Mouse (Mus musculus): ENCODE data around the gene Dclk1.
A peak's percentile ranks its signal among the peaks of the same experiment; 100 is the strongest.

Dclk1 gene

GRCm38 (mm10) chr3:55337671-55338070 lies 95.5 kb downstream of the Dclk1 start:
- DNase-seq, result no peak

DNA sequence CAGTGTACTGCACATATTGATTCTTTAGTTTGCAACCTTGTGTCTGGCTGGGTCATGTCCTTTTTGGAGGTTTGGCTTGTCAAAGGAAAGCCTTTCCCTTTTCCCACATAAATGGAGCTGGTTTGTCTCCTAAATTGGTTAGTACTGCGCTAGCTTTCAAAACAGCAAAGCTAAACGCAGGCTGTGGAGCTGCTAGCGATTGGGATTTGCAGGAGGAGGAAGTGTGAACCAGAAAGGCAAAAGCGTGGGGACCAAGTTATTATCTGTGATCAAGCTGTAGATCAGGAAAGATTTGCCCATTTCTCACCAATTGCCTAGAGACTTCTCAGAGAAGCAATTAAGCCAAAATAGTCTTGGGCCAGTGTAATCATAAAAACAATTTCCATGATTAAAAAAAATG lies 100.3 kb downstream of the Dclk1 start:
- DNase-seq, result no peak

GRCm38 (mm10) chr3:55347371-55348025 lies 105.3 kb downstream of the Dclk1 start:
- no peak for DNase-seq

DNA sequence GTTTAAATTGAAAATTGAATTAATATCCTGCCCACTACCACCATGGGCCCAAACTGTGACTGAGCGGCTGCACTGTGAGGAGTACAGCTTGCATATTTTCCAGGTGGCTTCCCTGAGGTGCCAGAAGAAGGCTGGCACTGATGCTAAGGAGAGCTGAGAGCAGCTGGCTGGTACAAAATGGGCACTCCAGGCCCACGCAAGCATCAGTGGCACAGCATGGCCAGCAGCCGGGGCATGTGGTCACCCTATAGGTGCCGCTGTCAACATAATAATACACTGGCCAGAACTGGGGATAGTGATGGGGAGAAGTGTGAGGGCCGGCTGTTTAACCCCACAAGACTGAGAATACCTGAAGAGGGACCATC lies 105.8 kb downstream of the Dclk1 start:
- no peak for DNase-seq

- no peak for DNase-seq
These were observed 108.0 kb downstream of the Dclk1 start for GRCm38 (mm10) chr3:55350194-55350593.

- DNase-seq, result no peak
These were observed 109.3 kb downstream of the Dclk1 start for GRCm38 (mm10) chr3:55351281-55352052.

- no peak for DNase-seq
These were observed 110.4 kb downstream of the Dclk1 start for GRCm38 (mm10) chr3:55352529-55352928.

- no peak for DNase-seq
These were observed 111.0 kb downstream of the Dclk1 start for GRCm38 (mm10) chr3:55353169-55353568.

DNA sequence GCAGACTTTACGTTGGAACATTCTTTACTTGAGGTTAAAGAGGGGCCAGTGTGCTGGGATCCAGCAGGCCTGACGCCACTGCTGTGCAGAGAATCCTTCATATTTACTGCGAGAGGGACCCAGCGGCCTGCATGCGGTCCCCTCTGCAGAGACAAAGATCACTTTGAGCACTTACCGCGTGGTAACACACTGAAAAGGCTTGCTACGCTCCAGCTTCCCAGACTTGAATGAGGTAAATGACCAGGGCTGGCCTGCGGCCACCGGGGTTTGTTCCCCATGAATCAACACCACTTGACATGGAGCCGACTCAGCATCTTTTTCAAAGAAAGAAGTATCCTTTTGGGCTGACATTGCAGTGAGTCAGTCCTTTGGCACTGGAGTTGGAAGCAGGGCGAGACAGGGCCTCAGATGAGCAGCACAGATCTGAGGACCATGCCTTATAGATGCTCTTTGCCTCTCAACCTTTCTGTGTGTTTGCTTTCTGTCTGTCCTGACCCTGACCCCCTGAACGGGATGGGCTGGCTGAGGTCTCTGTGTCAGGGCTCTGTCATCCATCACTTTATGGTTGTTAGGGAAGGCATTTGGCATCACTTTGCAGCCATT lies 111.8 kb downstream of the Dclk1 start:
- DNase-seq, result peak; percentile 53

- DNase-seq, result peak; percentile 70
These were observed 112.6 kb downstream of the Dclk1 start for GRCm38 (mm10) chr3:55354765-55355164.

GRCm38 (mm10) chr3:55358486-55358885 lies 116.3 kb downstream of the Dclk1 start:
- DNase-seq, result no peak

DNA sequence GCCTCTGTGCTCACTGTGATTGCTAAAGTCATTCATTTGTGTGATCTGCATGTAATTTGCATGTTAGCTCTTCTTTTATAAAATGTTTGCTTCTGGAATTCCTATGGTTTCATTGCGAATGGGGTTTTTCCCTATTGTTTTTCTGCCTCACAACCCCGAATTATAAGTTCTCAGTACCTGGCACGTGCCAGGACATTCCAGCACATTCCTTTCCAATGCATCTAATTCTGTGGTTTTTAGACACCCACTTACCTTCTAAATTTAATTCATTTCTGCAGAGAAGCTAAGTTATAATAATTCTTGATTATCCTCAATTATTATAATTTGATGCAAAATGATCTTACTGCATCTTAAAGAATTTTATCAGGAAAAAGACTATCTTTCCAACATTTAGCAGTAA lies 118.7 kb downstream of the Dclk1 start:
- no peak for DNase-seq

GRCm38 (mm10) chr3:55367166-55367565 lies 125.0 kb downstream of the Dclk1 start:
- no peak for DNase-seq

- DNase-seq, result no peak
These were observed 127.0 kb downstream of the Dclk1 start for GRCm38 (mm10) chr3:55369156-55369555.

- peak; percentile 46 for DNase-seq
These were observed 131.5 kb downstream of the Dclk1 start for GRCm38 (mm10) chr3:55373689-55374088.

DNA sequence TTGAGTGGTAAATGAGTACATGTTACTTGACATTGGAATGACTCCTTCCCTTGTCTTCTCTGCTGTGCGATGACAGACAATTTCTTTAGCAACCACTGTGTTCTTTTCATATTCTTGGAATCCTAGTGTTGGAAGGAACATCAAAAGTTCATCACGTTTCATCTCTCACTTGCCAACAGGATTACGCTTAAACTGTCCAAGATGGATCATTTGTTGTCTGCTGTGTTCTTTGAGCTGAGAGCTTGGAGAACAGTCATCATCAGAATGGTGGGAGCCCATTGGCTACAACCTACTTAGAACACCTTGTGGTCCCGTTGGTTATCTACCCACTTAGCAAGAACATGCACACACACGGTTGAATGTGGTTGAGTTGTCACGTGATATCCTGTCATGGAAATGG lies 136.4 kb downstream of the Dclk1 start:
- no peak for DNase-seq

DNA sequence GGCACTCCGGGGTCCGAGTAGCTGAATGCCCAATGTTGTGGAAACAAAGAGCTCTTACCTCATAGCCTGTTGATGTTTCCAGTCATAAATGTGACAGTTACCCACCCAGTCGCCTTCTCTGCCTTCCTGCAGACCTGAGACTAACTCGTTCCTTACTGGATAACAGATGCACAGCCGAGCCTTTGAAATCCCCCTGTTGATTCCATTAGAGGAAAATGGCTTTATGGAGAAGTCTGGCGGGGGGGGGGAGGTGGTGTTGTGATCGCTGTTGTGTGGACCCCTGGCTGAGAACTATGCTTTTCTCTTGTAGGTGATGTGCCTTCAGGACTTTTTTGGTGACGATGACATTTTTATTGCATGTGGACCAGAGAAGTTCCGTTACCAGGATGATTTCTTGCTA lies 138.3 kb downstream of the Dclk1 start:
- DNase-seq, result no peak

- peak; percentile 48 for DNase-seq
These were observed 150.4 kb downstream of the Dclk1 start for GRCm38 (mm10) chr3:55392605-55393004.

DNA sequence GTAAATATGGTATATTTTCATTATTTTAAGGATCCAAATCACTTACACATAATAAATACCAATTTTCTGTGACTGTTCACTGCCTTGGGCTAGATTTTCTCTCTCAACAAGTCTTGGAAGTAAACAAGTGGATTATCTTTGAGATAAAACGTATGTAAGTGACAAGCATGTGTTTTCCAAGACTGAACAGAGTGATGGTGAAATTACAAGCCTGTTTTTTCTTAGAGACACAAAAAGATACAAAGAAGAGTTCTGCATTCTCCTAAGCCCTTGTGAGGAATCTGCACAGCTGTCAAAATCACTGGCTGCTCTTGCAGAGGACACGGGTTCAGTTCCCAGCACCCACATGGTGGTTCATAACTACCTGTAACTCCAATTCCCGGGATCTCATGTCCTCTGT lies 151.4 kb downstream of the Dclk1 start:
- DNase-seq, result no peak

DNA sequence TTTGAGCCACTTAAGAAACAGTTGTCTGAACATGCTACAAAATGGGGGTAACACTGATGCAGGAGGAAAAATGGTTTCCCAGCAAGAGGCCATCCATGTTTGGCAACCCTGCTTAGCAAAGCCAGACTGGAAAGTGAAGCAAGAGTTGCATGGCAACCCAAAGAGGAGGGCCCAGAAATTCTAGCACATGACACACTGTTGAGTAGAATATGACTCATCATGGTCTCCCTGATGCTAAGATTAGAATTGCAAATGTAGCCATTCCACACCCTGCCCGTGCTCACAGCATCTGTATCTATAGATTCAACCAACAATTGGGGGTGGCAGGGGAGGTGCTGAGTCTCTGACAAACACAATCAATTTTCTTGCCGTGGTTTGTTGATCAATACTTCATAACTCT lies 154.6 kb downstream of the Dclk1 start:
- DNase-seq, result no peak

- no peak for DNase-seq
These were observed 155.9 kb downstream of the Dclk1 start for GRCm38 (mm10) chr3:55397752-55398693.

GRCm38 (mm10) chr3:55401236-55401635 lies 159.1 kb downstream of the Dclk1 start:
- DNase-seq, result no peak

DNA sequence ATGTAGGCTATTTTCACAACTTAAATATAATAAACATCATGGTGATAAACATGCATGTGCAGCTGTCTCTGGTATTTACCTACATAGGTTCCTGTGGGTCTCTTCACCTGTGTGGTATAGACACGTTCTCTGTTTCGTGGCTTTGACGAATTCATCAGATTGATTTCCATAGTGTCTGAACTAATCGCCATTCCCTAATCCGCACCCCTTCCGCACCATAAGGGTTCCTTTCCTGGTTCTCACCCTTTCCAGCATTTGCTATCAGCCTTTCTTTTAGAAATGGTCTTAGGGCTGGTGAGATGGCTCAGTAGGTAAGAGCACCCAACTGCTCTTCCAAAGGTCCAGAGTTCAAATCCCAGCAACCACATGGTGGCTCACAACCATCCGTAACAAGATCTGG lies 162.6 kb downstream of the Dclk1 start:
- DNase-seq, result no peak
